Mouse (Mus musculus): ENCODE data around the gene Samd9l. TPM values are rescaled to one million over a fixed set of nuclear protein-coding genes. Genes with fewer than 3 reads are reported as not detected.

Samd9l gene
- 0.43 and 1.0 TPM in 2 replicates for polyA plus RNA-seq (2012; rRNA removed)

GRCm38 (mm10) chr6:3399340-3400068 is at the start of gene Samd9l:
Gene Samd9l (minus strand): TSS chr6:3399572.

Other genes with a start within 250 kb of the Samd9l start
- gene Hepacam2, start 98.7 kb upstream of the Samd9l start, polyA plus RNA-seq (2012; rRNA removed) = 1.1 and 1.7 TPM in 2 replicates
- 19.4 and 25.6 TPM in 2 replicates for gene Vps50, start 98.8 kb upstream of the Samd9l start, polyA plus RNA-seq (2012; rRNA removed)